Mouse (Mus musculus) heart, adult 9 months (tissue): ENCODE measurements around the gene A1bg.

Experiments used
- DNase-seq, 2 experiments: peaks; one replicate each; pipeline ENCODE4 v3.0.0; 2022; ENCODE audit warnings: low spot score in 2 of 2

A1bg gene

GRCm38 (mm10) chr15:60922912-60923311 is at the start of gene A1bg:
A1bg (minus strand) TSS chr15:60923012.
- no peak for DNase-seq

GRCm38 (mm10) chr15:60968549-60968861 is 45.7 kb upstream of the A1bg start:
- DNase-seq, result no peak

- DNase-seq, result no peak
Observed at GRCm38 (mm10) chr15:60967841-60968548, 45.2 kb upstream of the A1bg start.

GRCm38 (mm10) chr15:60925686-60926085 is 2.9 kb upstream of the A1bg start:
- peak in 1 of 2 experiments; percentile 25 for DNase-seq

- no peak for DNase-seq
Observed at GRCm38 (mm10) chr15:60903763-60904697, 18.8 kb downstream of the A1bg start.

GRCm38 (mm10) chr15:60898187-60898965 is 24.4 kb downstream of the A1bg start:
- no peak for DNase-seq

GRCm38 (mm10) chr15:60896040-60896439 is 26.8 kb downstream of the A1bg start:
- DNase-seq, result no peak

- peak; percentile 9 to 11 for DNase-seq
Observed at GRCm38 (mm10) chr15:60892976-60893463, 29.8 kb downstream of the A1bg start.

GRCm38 (mm10) chr15:60888724-60889123 is 34.1 kb downstream of the A1bg start:
- DNase-seq, result no peak

- DNase-seq, result no peak
Observed at GRCm38 (mm10) chr15:60875721-60876120, 47.1 kb downstream of the A1bg start.

- no peak for DNase-seq
Observed at GRCm38 (mm10) chr15:60862417-60862816, 60.4 kb downstream of the A1bg start.

- no peak for DNase-seq
Observed at GRCm38 (mm10) chr15:60855112-60855511, 67.7 kb downstream of the A1bg start.

GRCm38 (mm10) chr15:60854151-60854550 is 68.7 kb downstream of the A1bg start:
- no peak for DNase-seq

GRCm38 (mm10) chr15:60853231-60853999 is 69.4 kb downstream of the A1bg start, which contains the start of gene Fam84b:
Fam84b (minus strand) TSS chr15:60853778.
- DNase-seq, result peak; percentile 23 to 51

GRCm38 (mm10) chr15:60848630-60849029 is 74.2 kb downstream of the A1bg start:
- DNase-seq, result no peak
